Mouse (Mus musculus): Measurements from ENCODE around the gene Ttll11.

DNA sequence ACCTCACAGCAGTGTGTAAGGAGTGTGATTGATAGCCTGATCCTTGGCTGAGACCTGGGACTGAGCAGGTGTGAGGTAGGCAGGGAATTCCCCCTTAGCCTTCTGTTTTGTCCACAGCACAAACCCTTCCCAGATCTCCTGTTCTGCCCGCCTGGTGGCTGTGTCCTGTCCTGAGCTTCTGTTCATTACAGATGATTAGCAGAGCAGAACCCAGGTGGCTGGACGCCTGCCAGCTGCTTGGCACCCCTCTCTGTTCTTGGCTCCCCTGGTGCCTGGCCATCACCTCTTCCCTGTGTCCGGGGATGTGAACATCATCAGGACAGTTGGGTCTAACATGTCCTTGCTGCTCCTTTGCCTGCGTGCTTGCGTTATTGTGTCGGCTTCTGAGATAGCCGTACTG lies 256.0 kb downstream of the Ttll11 start:
- TF ChIP-seq TAL1 (IDR thresholded peaks at IDR 0.05; ENCODE audit: low read length), result no peak
- no peak for TF ChIP-seq GATA1 (IDR thresholded peaks at IDR 0.05; ENCODE audit: low read length)
